Mouse (Mus musculus): ENCODE data around the gene Tufm. TPM values are rescaled to one million over a fixed set of nuclear protein-coding genes. Genes with fewer than 3 reads are reported as not detected.

Tufm gene
- polyA plus RNA-seq, 1 experiment from 2014 or later, result 141 TPM

- 91% methylated on average over 17 of the region's 17 CpGs for WGBS
- H3K27ac ChIP-seq, result no peak overlapping the region
- ATAC-seq (ENCODE audit: insufficient number of reproducible peaks, insufficient read depth, low FRiP score, low TSS enrichment), result no peak
Measured at GRCm38 (mm10) chr7:126456382-126457266, 30.5 kb upstream of the Tufm start.

GRCm38 (mm10) chr7:126458225-126458624, 28.9 kb upstream of the Tufm start:
- no peak overlapping the region for H3K27ac ChIP-seq
- 82% methylated on average over 5 of the region's 5 CpGs for WGBS
- no peak overlapping the region for H3K4me3 ChIP-seq
- H3K9ac ChIP-seq, result no peak overlapping the region
- H3K36me3 ChIP-seq, result no peaks in the 10 kb centered on the region
- H3K27me3 ChIP-seq, result no peaks in the 10 kb centered on the region
- H3K4me2 ChIP-seq (replicated peaks), result no peak overlapping the region
- H3K4me1 ChIP-seq, result peaks cover 13% of the 10 kb centered on the region
- H3K9me3 ChIP-seq, result no peaks in the 10 kb centered on the region
- no peak for ATAC-seq (ENCODE audit: insufficient number of reproducible peaks, insufficient read depth, low FRiP score, low TSS enrichment)

More at GRCm38 (mm10) chr7:126456382-126457266, 30.5 kb upstream of the Tufm start:
- Histone ChIP-seq H3K9ac (no peak overlapping the region), H3K4me3 (no peak overlapping the region), H3K4me2 (replicated peaks) (no peak overlapping the region), H3K27me3 (no peaks in the 10 kb centered on the region), H3K9me3 (no peaks in the 10 kb centered on the region), H3K36me3 (no peaks in the 10 kb centered on the region), H3K4me1 (peaks cover 6% of the 10 kb centered on the region; the same call in 1 of the 2 replicates)

GRCm38 (mm10) chr7:126458844-126459618, 28.1 kb upstream of the Tufm start:
- Histone ChIP-seq H3K9me3 (no peaks in the 10 kb centered on the region), H3K36me3 (no peaks in the 10 kb centered on the region), H3K4me2 (replicated peaks) (no peak overlapping the region), H3K4me1 (peaks cover 15% of the 10 kb centered on the region), H3K27ac (no peak overlapping the region), H3K4me3 (no peak overlapping the region), H3K9ac (no peak overlapping the region), H3K27me3 (no peaks in the 10 kb centered on the region)
- 84% methylated on average over 11 of the region's 11 CpGs for WGBS
- no peak for ATAC-seq (ENCODE audit: insufficient number of reproducible peaks, insufficient read depth, low FRiP score, low TSS enrichment)

GRCm38 (mm10) chr7:126460623-126461399, 26.4 kb upstream of the Tufm start:
- 0 out of 2 replicates have a peak, but pooled peaks have one; percentile 6 for ATAC-seq (ENCODE audit: insufficient number of reproducible peaks, insufficient read depth, low FRiP score, low TSS enrichment)
- WGBS, result 41% methylated on average over 10 of the region's 10 CpGs
- Histone ChIP-seq H3K4me3 (no peak overlapping the region), H3K27ac (peak overlapping the region; percentile 37; the same call in 1 of the 2 replicates), H3K4me2 (replicated peaks) (no peak overlapping the region), H3K36me3 (no peaks in the 10 kb centered on the region), H3K27me3 (no peaks in the 10 kb centered on the region), H3K9ac (no peak overlapping the region), H3K4me1 (peaks cover 15% of the 10 kb centered on the region), H3K9me3 (no peaks in the 10 kb centered on the region)

GRCm38 (mm10) chr7:126461626-126462025, 25.5 kb upstream of the Tufm start:
- Histone ChIP-seq H3K4me3 (no peak overlapping the region), H3K9ac (peak overlapping the region; percentile 25; the same call in 1 of the 2 replicates), H3K27ac (peak overlapping the region; percentile 37), H3K36me3 (peaks cover 7% of the 10 kb centered on the region; the same call in 1 of the 2 replicates), H3K9me3 (no peaks in the 10 kb centered on the region), H3K4me2 (replicated peaks) (no peak overlapping the region), H3K27me3 (no peaks in the 10 kb centered on the region), H3K4me1 (peaks cover 15% of the 10 kb centered on the region)
- WGBS, result 68% methylated on average over 3 of the region's 3 CpGs
- no peak for ATAC-seq (ENCODE audit: insufficient number of reproducible peaks, insufficient read depth, low FRiP score, low TSS enrichment)

- Histone ChIP-seq H3K27me3 (no peaks in the 10 kb centered on the region), H3K9ac (peak within 1 kb of the TSS; percentile 25; the same call in 1 of the 2 replicates), H3K36me3 (peaks cover 20% of the 10 kb centered on the region), H3K27ac (peak within 1 kb of the TSS; percentile 37; the same call in 1 of the 2 replicates), H3K4me1 (peaks cover 15% of the 10 kb centered on the region), H3K4me3 (no peak within 1 kb of the TSS), H3K4me2 (replicated peaks) (0 out of 2 replicates have a peak within 1 kb of the TSS, but pooled peaks have one; percentile 6), H3K9me3 (no peaks in the 10 kb centered on the region)
- ATAC-seq (ENCODE audit: insufficient number of reproducible peaks, insufficient read depth, low FRiP score, low TSS enrichment), result no peak
- 35% methylated on average over 5 of the region's 5 CpGs for WGBS
Measured at GRCm38 (mm10) chr7:126463004-126463403, 24.2 kb upstream of the Tufm start, which contains the start of gene Atp2a1. Gene Atp2a1 (minus strand): TSS chr7:126463108.

- no peak overlapping the region for H3K9ac ChIP-seq
- H3K36me3 ChIP-seq, result peaks cover 25% of the 10 kb centered on the region
- H3K4me2 ChIP-seq (replicated peaks), result no peak overlapping the region
- no peaks in the 10 kb centered on the region for H3K27me3 ChIP-seq
- H3K4me1 ChIP-seq, result peaks cover 15% of the 10 kb centered on the region
- no peaks in the 10 kb centered on the region for H3K9me3 ChIP-seq
- no peak overlapping the region for H3K4me3 ChIP-seq
- 41% methylated on average over 4 of the region's 4 CpGs for whole genome bisulfite sequencing
- ATAC-seq (ENCODE audit: insufficient number of reproducible peaks, insufficient read depth, low FRiP score, low TSS enrichment), result no peak
- no peak overlapping the region for H3K27ac ChIP-seq
Measured at GRCm38 (mm10) chr7:126463547-126463946, 23.6 kb upstream of the Tufm start.

- Histone ChIP-seq H3K27ac (no peak overlapping the region), H3K4me3 (no peak overlapping the region), H3K9ac (no peak overlapping the region), H3K9me3 (no peaks in the 10 kb centered on the region), H3K4me1 (peaks cover 15% of the 10 kb centered on the region), H3K27me3 (no peaks in the 10 kb centered on the region), H3K36me3 (peaks cover 31% of the 10 kb centered on the region), H3K4me2 (replicated peaks) (no peak overlapping the region)
- 60% methylated on average over 4 of the region's 4 CpGs for WGBS
- ATAC-seq (ENCODE audit: insufficient number of reproducible peaks, insufficient read depth, low FRiP score, low TSS enrichment), result no peak
Measured at GRCm38 (mm10) chr7:126464121-126464520, 23.0 kb upstream of the Tufm start.

GRCm38 (mm10) chr7:126464836-126465235, 22.3 kb upstream of the Tufm start:
- Histone ChIP-seq H3K4me3 (no peak overlapping the region), H3K27me3 (no peaks in the 10 kb centered on the region), H3K9ac (no peak overlapping the region), H3K9me3 (no peaks in the 10 kb centered on the region), H3K36me3 (peaks cover 38% of the 10 kb centered on the region), H3K4me1 (peaks cover 15% of the 10 kb centered on the region), H3K27ac (peak overlapping the region; percentile 38; the same call in 1 of the 2 replicates), H3K4me2 (replicated peaks) (no peak overlapping the region)
- 46% methylated on average over 5 of the region's 5 CpGs for WGBS
- no peak for ATAC-seq (ENCODE audit: insufficient number of reproducible peaks, insufficient read depth, low FRiP score, low TSS enrichment)

GRCm38 (mm10) chr7:126465246-126466030, 21.7 kb upstream of the Tufm start:
- Histone ChIP-seq H3K9me3 (no peaks in the 10 kb centered on the region), H3K27me3 (no peaks in the 10 kb centered on the region), H3K4me1 (peaks cover 15% of the 10 kb centered on the region), H3K4me3 (no peak overlapping the region), H3K4me2 (replicated peaks) (no peak overlapping the region), H3K9ac (0 out of 2 replicates have a peak overlapping the region, but pooled peaks have one; percentile 4), H3K27ac (peak overlapping the region; percentile 38; the same call in 1 of the 2 replicates), H3K36me3 (peaks cover 44% of the 10 kb centered on the region)
- 59% methylated on average over 7 of the region's 7 CpGs for WGBS
- ATAC-seq (ENCODE audit: insufficient number of reproducible peaks, insufficient read depth, low FRiP score, low TSS enrichment), result no peak
